Mouse (Mus musculus) kidney, adult 8-10 months (tissue): ENCODE results near the gene Morn1.

Experiments used
- DNase-seq, 2 experiments: peaks; one replicate each; pipeline ENCODE4 v3.0.0; 2022

Gene Morn1

GRCm38 (mm10) chr4:155079666-155080065 is 6.7 kb upstream of the Morn1 start:
- peak in 1 of 2 experiments; percentile 43 for DNase-seq

- peak in 1 of 2 experiments; percentile 37 for DNase-seq
Measured at GRCm38 (mm10) chr4:155083553-155083952, 2.8 kb upstream of the Morn1 start.

GRCm38 (mm10) chr4:155084351-155084750 is 2.0 kb upstream of the Morn1 start:
- peak in 1 of 2 experiments; percentile 44 for DNase-seq

- no peak for DNase-seq
Measured at GRCm38 (mm10) chr4:155085206-155086107, 920 bp upstream of the Morn1 start.

GRCm38 (mm10) chr4:155089241-155089640 is 2.9 kb downstream of the Morn1 start:
- no peak for DNase-seq

GRCm38 (mm10) chr4:155090147-155090546 is 3.8 kb downstream of the Morn1 start:
- no peak for DNase-seq

GRCm38 (mm10) chr4:155090688-155091449 is 4.5 kb downstream of the Morn1 start:
- DNase-seq: no peak

- DNase-seq: no peak
Measured at GRCm38 (mm10) chr4:155092718-155093430, 6.5 kb downstream of the Morn1 start.

GRCm38 (mm10) chr4:155093431-155094149 is 7.2 kb downstream of the Morn1 start:
- DNase-seq: no peak

GRCm38 (mm10) chr4:155094565-155094964 is 8.2 kb downstream of the Morn1 start:
- peak in 1 of 2 experiments; percentile 61 for DNase-seq

GRCm38 (mm10) chr4:155095238-155095900 is 9.0 kb downstream of the Morn1 start:
- peak; percentile 82 to 84 for DNase-seq

- no peak for DNase-seq
Measured at GRCm38 (mm10) chr4:155095967-155096366, 9.6 kb downstream of the Morn1 start.

- no peak for DNase-seq
Measured at GRCm38 (mm10) chr4:155097452-155097851, 11.1 kb downstream of the Morn1 start.

GRCm38 (mm10) chr4:155098572-155098971 is 12.2 kb downstream of the Morn1 start:
- DNase-seq: no peak

- DNase-seq: no peak
Measured at GRCm38 (mm10) chr4:155107886-155108285, 21.5 kb downstream of the Morn1 start.

GRCm38 (mm10) chr4:155109471-155109870 is 23.1 kb downstream of the Morn1 start:
- DNase-seq: no peak

GRCm38 (mm10) chr4:155113766-155114410 is 27.5 kb downstream of the Morn1 start:
- DNase-seq: no peak

GRCm38 (mm10) chr4:155116607-155117006 is 30.2 kb downstream of the Morn1 start:
- no peak for DNase-seq

GRCm38 (mm10) chr4:155117396-155117978 is 31.1 kb downstream of the Morn1 start:
- no peak for DNase-seq

- DNase-seq: no peak
Measured at GRCm38 (mm10) chr4:155118278-155118677, 31.9 kb downstream of the Morn1 start.

- no peak for DNase-seq
Measured at GRCm38 (mm10) chr4:155120038-155120437, 33.7 kb downstream of the Morn1 start.
